Mouse (Mus musculus) limb, embryonic 10.5 days (tissue): ENCODE data around the gene Gk5. TPM values are rescaled to one million over a fixed set of nuclear protein-coding genes. Genes with fewer than 3 reads are reported as not detected.
"Not testable (repeated sequence)": the region's sequence is repeated elsewhere in the genome, so short reads cannot be mapped to it uniquely, and the experiment has no call there.

Experiments used
- DNase-seq: peaks from one replicate; pipeline ENCODE4 v3.0.0-alpha.2; 2017; ENCODE audit warnings: low spot score
- H3K27ac ChIP-seq: fragments of 300-500 bp; sonication (generic); 2 replicates; pipeline ENCODE4 v1.5.1; 2016; ENCODE audit warnings: mild to moderate bottlenecking
- H3K27me3 ChIP-seq: fragments of 300-500 bp; sonication (generic); 2 replicates; pipeline ENCODE4 v1.6.1; 2016; ENCODE audit warnings: low read depth, mild to moderate bottlenecking; ENCODE audit not compliant: poor library complexity, severe bottlenecking
- H3K36me3 ChIP-seq: fragments of 300-500 bp; sonication (generic); 2 replicates; pipeline ENCODE4 v1.6.1; 2016; ENCODE audit warnings: mild to moderate bottlenecking, moderate library complexity
- H3K4me1 ChIP-seq: fragments of 300-500 bp; sonication (generic); 2 replicates; pipeline ENCODE4 v1.6.1; 2016
- H3K4me3 ChIP-seq: fragments of 300-500 bp; sonication (generic); 2 replicates; pipeline ENCODE4 v1.5.1; 2016; ENCODE audit warnings: mild to moderate bottlenecking, moderate library complexity
- H3K9me3 ChIP-seq: fragments of 300-500 bp; sonication (generic); replicated peaks from 2 replicates; pipeline ENCODE4 v1.6.1; 2016; ENCODE audit warnings: mild to moderate bottlenecking
- WGBS: fragments of 180-500 bp; shearing (Covaris S2); methylation state at CpG from one replicate; pipeline ENCODE4 v1.1.7; 2016; 5-methylcytosine and 5-hydroxymethylcytosine counted together
- polyA plus RNA-seq: library from polyadenylated mRNA; unstranded; fragments of >200 nt; fragmentation: Nextera tagmentation; extraction: Ambion mirVana; gene quantifications from 2 replicates; pipeline ENCODE4 v1.2.1, GENCODE M21; 2016

Gene Gk5
- polyA plus RNA-seq, 1 experiment from 2014 or later = 4.6 TPM

- Histone ChIP-seq H3K27ac (no peak overlapping the region), H3K36me3 (0 out of 2 replicates have a peak, but pooled peaks cover 5% of the 10 kb centered on the region), H3K4me1 (no peaks in the 10 kb centered on the region), H3K4me3 (no peak overlapping the region), H3K27me3 (no peaks in the 10 kb centered on the region), H3K9me3 (no peaks in the 10 kb centered on the region)
- DNase-seq = no peak
- WGBS = 87% methylated on average over 3 of the region's 3 CpGs
These were observed 41.6 kb downstream of the Gk5 start for GRCm38 (mm10) chr9:96160767-96161166.

- 0 out of 2 replicates have a peak, but pooled peaks cover 5% of the 10 kb centered on the region for H3K36me3 ChIP-seq
- 56% methylated on average over 5 of the region's 5 CpGs for WGBS
- DNase-seq = no peak
These were observed 43.3 kb downstream of the Gk5 start for GRCm38 (mm10) chr9:96162421-96162820.

GRCm38 (mm10) chr9:96163443-96163842, 44.3 kb downstream of the Gk5 start:
- no peak overlapping the region for H3K4me3 ChIP-seq
- 97% methylated on average over 7 of the region's 7 CpGs for WGBS
- 0 out of 2 replicates have a peak, but pooled peaks cover 5% of the 10 kb centered on the region for H3K36me3 ChIP-seq
- no peak overlapping the region for H3K27ac ChIP-seq
- H3K4me1 ChIP-seq = no peaks in the 10 kb centered on the region
- no peak for DNase-seq
- H3K9me3 ChIP-seq = no peaks in the 10 kb centered on the region
- H3K27me3 ChIP-seq = no peaks in the 10 kb centered on the region

More at GRCm38 (mm10) chr9:96162421-96162820, 43.3 kb downstream of the Gk5 start:
- Histone ChIP-seq H3K27ac (no peak overlapping the region), H3K27me3 (no peaks in the 10 kb centered on the region), H3K4me3 (no peak overlapping the region), H3K9me3 (no peaks in the 10 kb centered on the region), H3K4me1 (no peaks in the 10 kb centered on the region)

- WGBS = 98% methylated on average over 15 of the region's 15 CpGs
- not testable (repeated sequence) for H3K27me3 ChIP-seq, H3K4me3 ChIP-seq, H3K4me1 ChIP-seq, H3K27ac ChIP-seq, H3K36me3 ChIP-seq, DNase-seq, H3K9me3 ChIP-seq
These were observed 44.8 kb downstream of the Gk5 start for GRCm38 (mm10) chr9:96163983-96164382.

- Histone ChIP-seq H3K4me3 (no peak overlapping the region), H3K27me3 (no peaks in the 10 kb centered on the region), H3K36me3 (0 out of 2 replicates have a peak, but pooled peaks cover 5% of the 10 kb centered on the region), H3K9me3 (no peaks in the 10 kb centered on the region), H3K4me1 (no peaks in the 10 kb centered on the region), H3K27ac (peak overlapping the region; percentile 37; the same call in 1 of the 2 replicates)
- WGBS = 37% methylated on average over 5 of the region's 5 CpGs
- peak; percentile 88 for DNase-seq
These were observed 48.0 kb downstream of the Gk5 start for GRCm38 (mm10) chr9:96167168-96167585.

- H3K4me1 ChIP-seq = no peaks in the 10 kb centered on the region
- H3K27ac ChIP-seq = no peak overlapping the region
- H3K9me3 ChIP-seq = no peaks in the 10 kb centered on the region
- H3K4me3 ChIP-seq = no peak overlapping the region
- no peak for DNase-seq
- H3K27me3 ChIP-seq = no peaks in the 10 kb centered on the region
- 0 out of 2 replicates have a peak, but pooled peaks cover 3% of the 10 kb centered on the region for H3K36me3 ChIP-seq
- WGBS = 78% methylated on average over 3 of the region's 3 CpGs
These were observed 51.4 kb downstream of the Gk5 start for GRCm38 (mm10) chr9:96170600-96170999.

- Histone ChIP-seq H3K9me3 (no peaks in the 10 kb centered on the region), H3K4me1 (no peaks in the 10 kb centered on the region), H3K27me3 (no peaks in the 10 kb centered on the region), H3K36me3 (no peaks in the 10 kb centered on the region), H3K27ac (no peak overlapping the region), H3K4me3 (no peak overlapping the region)
- WGBS = 88% methylated on average over 4 of the region's 4 CpGs
- no peak for DNase-seq
These were observed 65.7 kb downstream of the Gk5 start for GRCm38 (mm10) chr9:96184909-96185308.

GRCm38 (mm10) chr9:96186701-96187100, 67.5 kb downstream of the Gk5 start:
- H3K4me3 ChIP-seq = no peak overlapping the region
- no peak overlapping the region for H3K27ac ChIP-seq
- no peaks in the 10 kb centered on the region for H3K36me3 ChIP-seq
- WGBS = 80% methylated on average over 7 of the region's 7 CpGs
- DNase-seq = no peak
- no peaks in the 10 kb centered on the region for H3K27me3 ChIP-seq
- H3K9me3 ChIP-seq = no peaks in the 10 kb centered on the region
- H3K4me1 ChIP-seq = no peaks in the 10 kb centered on the region; the same call in 1 of the 2 replicates

- DNase-seq = peak; percentile 94
- H3K4me1 ChIP-seq = peaks cover 26% of the 10 kb centered on the region
- under 1% methylated on average over 81 of the region's 81 CpGs for WGBS
- peak within 1 kb of the TSS; percentile 88 for H3K4me3 ChIP-seq
- H3K36me3 ChIP-seq = no peaks in the 10 kb centered on the region
- H3K9me3 ChIP-seq = no peaks in the 10 kb centered on the region
- no peaks in the 10 kb centered on the region for H3K27me3 ChIP-seq
- H3K27ac ChIP-seq = peak within 1 kb of the TSS; percentile 94
These were observed 76.9 kb downstream of the Gk5 start, which contains the start of gene Tfdp2 for GRCm38 (mm10) chr9:96195885-96196622. Tfdp2 (plus strand) TSS chr9:96196275.

- no peaks in the 10 kb centered on the region for H3K27me3 ChIP-seq
- no peaks in the 10 kb centered on the region for H3K36me3 ChIP-seq
- under 1% methylated on average over 20 of the region's 20 CpGs for WGBS
- no peaks in the 10 kb centered on the region for H3K9me3 ChIP-seq
- peaks cover 26% of the 10 kb centered on the region for H3K4me1 ChIP-seq
- H3K27ac ChIP-seq = peak overlapping the region; percentile 94
- DNase-seq = peak; percentile 69
- H3K4me3 ChIP-seq = peak overlapping the region; percentile 88
These were observed 77.5 kb downstream of the Gk5 start for GRCm38 (mm10) chr9:96196636-96197181.

GRCm38 (mm10) chr9:96197806-96198205, 78.6 kb downstream of the Gk5 start:
- H3K9me3 ChIP-seq = no peaks in the 10 kb centered on the region
- H3K4me3 ChIP-seq = peak overlapping the region; percentile 88
- peaks cover 5% of the 10 kb centered on the region; the same call in 1 of the 2 replicates for H3K36me3 ChIP-seq
- H3K27me3 ChIP-seq = no peaks in the 10 kb centered on the region
- peaks cover 22% of the 10 kb centered on the region for H3K4me1 ChIP-seq
- no peak for DNase-seq
- no peak overlapping the region for H3K27ac ChIP-seq
- 76% methylated on average over 9 of the region's 9 CpGs for WGBS

GRCm38 (mm10) chr9:96203663-96204062, 84.5 kb downstream of the Gk5 start:
- Histone ChIP-seq H3K27me3 (no peaks in the 10 kb centered on the region), H3K9me3 (no peaks in the 10 kb centered on the region), H3K36me3 (peaks cover 34% of the 10 kb centered on the region), H3K4me3 (no peak overlapping the region), H3K4me1 (no peaks in the 10 kb centered on the region), H3K27ac (no peak overlapping the region)
- no peak for DNase-seq
- WGBS = 89% methylated on average over 3 of the region's 3 CpGs

GRCm38 (mm10) chr9:96207428-96207827, 88.3 kb downstream of the Gk5 start:
- no peaks in the 10 kb centered on the region for H3K27me3 ChIP-seq
- no peak overlapping the region for H3K27ac ChIP-seq
- no peak for DNase-seq
- H3K9me3 ChIP-seq = no peaks in the 10 kb centered on the region
- no peak overlapping the region for H3K4me3 ChIP-seq
- 88% methylated on average over 3 of the region's 3 CpGs for WGBS
- H3K4me1 ChIP-seq = no peaks in the 10 kb centered on the region
- H3K36me3 ChIP-seq = peaks cover 33% of the 10 kb centered on the region
